Mouse (Mus musculus) bone marrow macrophage, adult 2 months (primary cell): Measurements from ENCODE around the gene Greb1. TPM values are rescaled to one million over a fixed set of nuclear protein-coding genes. Genes with fewer than 3 reads are reported as not detected.

Experiments
- H3K27ac ChIP-seq: 2 replicates; pipeline ENCODE4 v1.5.1; 2012; ENCODE audit warnings: low read depth, low read length; ENCODE audit not compliant: insufficient read depth
- H3K4me1 ChIP-seq: 2 replicates; pipeline ENCODE4 v1.6.1; 2012; ENCODE audit warnings: low read length; ENCODE audit not compliant: control insufficient read depth, insufficient read depth
- H3K4me3 ChIP-seq: 2 replicates; pipeline ENCODE4 v1.5.1; 2012; ENCODE audit warnings: mild to moderate bottlenecking, low read length, moderate library complexity; ENCODE audit not compliant: insufficient read depth
- CTCF ChIP-seq: IDR thresholded peaks from 2 replicates; pipeline ENCODE4 v1.5.1; 2012; ENCODE audit warnings: low read depth, mild to moderate bottlenecking, low read length, moderate library complexity
- POLR2A ChIP-seq: IDR thresholded peaks from 2 replicates; pipeline ENCODE4 v1.6.1; 2012; ENCODE audit warnings: mild to moderate bottlenecking, low read depth, low read length, borderline replicate concordance
- polyA plus RNA-seq: library from polyadenylated mRNA; stranded (reverse); fragments of >200 nt; gene quantifications from 2 replicates; pipeline ENCODE4 v1.2.4, GENCODE M21; 2012; ENCODE audit not compliant: missing spikeins, insufficient read depth, insufficient read length

The Greb1 gene
- polyA plus RNA-seq, result not detected in 2 replicates

- H3K4me3 ChIP-seq, result peak within 1 kb of the TSS; percentile 38
- TF ChIP-seq POLR2A (no peak), CTCF (no peak)
These were observed at the start of gene Greb1 for GRCm38 (mm10) chr12:16800259-16800958. Gene Greb1, minus strand, starts transcription at chr12:16800886.

DNA sequence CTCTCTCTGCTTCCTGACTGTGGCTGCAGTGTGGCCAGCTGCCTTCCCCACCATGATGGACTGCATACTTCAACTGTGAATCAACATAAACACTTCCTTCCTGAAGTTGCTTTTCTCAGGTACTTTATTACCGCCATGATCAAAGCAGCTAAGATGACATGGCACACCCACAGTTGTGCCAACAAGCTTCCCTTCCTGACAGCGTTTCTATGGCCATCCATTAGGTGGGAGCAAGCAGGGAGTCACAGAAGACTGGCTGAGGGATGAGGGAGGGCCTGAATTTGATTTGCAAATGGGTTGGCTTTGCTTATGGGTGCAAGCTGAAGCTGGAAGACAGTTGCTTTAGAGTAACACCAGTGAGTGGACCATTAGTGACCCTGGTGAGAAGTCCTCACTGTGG, 49.1 kb upstream of the Greb1 start:
- Histone ChIP-seq H3K4me3 (no peak overlapping the region), H3K27ac (no peak overlapping the region), H3K4me1 (peaks cover 22% of the 10 kb centered on the region)
- TF ChIP-seq CTCF (no peak), POLR2A (no peak)

More at GRCm38 (mm10) chr12:16800259-16800958, at the start of gene Greb1:
- no peaks in the 10 kb centered on the region for H3K4me1 ChIP-seq
- no peak within 1 kb of the TSS for H3K27ac ChIP-seq

DNA sequence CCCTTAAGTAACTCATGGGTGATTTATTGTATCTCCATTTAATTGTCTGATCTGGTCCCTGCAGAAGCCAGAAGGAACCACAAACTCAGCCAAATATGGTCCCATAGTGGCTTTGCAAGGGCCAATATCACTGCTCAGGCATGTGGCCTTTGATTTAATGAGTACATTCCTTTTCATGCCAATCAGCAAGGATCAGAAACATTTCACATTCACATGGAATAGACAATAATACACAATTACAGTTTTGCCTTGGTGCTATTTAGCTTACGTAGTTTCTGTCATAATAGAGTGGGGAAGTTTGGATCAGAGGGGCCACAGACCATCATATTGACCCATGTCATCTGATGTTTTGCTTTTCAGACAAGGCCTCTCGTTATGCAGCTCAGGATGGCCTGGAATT, 47.8 kb upstream of the Greb1 start:
- Histone ChIP-seq H3K27ac (no peak overlapping the region), H3K4me3 (no peak overlapping the region), H3K4me1 (peaks cover 18% of the 10 kb centered on the region)
- TF ChIP-seq POLR2A (no peak), CTCF (no peak)

DNA sequence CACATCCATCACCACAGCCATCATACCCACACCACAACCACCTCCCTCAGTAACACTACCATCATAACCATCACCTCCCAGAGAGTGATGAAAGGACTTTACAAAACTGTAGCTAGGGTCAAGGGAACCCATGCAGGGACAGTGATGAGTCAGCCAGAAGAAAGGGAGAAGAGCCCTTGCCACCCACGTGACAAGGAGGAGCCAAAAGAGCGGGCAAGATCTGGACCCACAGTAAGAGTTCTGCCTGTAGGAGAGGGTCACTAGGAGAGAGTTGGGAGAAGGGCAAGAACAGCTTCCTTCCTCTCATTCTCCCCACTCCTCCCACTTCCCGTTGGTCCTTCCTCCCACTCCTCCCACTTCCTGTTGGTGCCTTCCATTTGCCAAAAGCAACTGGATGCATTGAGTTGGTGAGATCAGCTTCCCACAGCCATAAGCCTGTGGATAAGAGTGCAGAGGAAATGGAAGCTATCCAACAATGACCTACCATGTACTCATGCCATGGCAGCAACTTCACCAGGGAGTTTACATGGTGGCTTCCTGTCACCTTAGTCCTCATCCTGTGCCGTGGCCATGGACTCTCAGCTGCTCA, 46.6 kb upstream of the Greb1 start:
- Histone ChIP-seq H3K4me1 (peaks cover 15% of the 10 kb centered on the region), H3K4me3 (no peak overlapping the region), H3K27ac (0 out of 2 replicates have a peak overlapping the region, but pooled peaks have one; percentile 10)
- TF ChIP-seq POLR2A, result no peak
- TF ChIP-seq CTCF, result no peak

DNA sequence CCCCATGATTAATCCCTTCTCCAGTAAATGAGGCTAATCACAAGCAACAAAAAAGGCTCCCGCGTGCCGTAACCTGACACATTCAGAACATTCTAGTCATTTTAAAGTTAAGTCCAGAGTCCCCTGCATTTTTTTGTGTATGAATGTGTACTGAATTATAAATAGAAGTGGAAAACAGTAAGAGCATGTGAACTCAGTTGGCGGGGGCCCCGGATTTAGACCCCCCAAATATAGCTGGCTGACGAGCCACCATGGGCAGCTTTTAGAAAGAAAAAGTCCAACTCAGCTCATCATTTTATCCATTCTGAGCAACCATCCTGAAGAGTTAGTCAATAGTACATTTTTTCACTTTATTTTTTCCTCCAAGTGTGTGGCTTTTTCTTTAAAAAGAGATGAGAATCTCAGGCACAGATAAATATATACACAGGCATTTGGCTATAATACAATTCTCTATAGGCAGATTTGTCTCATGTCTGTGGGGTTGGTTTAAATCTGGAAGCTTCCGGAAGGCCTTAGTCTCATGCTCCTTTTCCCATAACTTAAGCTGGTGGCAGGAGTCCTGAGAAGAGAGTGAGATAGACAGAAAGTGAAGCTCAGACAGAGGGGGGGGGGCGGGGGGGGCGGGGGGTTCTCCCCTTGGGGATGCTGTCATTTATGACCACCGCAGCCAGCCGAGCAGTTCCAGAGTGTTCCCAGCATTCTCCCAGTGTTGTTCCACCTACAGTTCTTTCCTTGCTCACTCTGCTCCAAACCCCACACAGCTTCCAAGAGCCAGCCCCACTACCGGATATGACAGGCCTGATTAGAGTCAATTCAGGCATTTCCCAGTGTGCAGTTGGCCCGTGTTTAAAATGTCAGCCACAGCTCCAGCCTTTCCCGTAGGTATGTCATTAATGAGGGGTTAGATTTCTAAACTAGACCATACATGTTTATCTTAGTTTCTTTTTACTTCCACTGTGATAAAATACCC, 44.2 kb upstream of the Greb1 start:
- Histone ChIP-seq H3K27ac (no peak overlapping the region), H3K4me3 (no peak overlapping the region), H3K4me1 (peaks cover 10% of the 10 kb centered on the region)
- TF ChIP-seq POLR2A, result no peak

DNA sequence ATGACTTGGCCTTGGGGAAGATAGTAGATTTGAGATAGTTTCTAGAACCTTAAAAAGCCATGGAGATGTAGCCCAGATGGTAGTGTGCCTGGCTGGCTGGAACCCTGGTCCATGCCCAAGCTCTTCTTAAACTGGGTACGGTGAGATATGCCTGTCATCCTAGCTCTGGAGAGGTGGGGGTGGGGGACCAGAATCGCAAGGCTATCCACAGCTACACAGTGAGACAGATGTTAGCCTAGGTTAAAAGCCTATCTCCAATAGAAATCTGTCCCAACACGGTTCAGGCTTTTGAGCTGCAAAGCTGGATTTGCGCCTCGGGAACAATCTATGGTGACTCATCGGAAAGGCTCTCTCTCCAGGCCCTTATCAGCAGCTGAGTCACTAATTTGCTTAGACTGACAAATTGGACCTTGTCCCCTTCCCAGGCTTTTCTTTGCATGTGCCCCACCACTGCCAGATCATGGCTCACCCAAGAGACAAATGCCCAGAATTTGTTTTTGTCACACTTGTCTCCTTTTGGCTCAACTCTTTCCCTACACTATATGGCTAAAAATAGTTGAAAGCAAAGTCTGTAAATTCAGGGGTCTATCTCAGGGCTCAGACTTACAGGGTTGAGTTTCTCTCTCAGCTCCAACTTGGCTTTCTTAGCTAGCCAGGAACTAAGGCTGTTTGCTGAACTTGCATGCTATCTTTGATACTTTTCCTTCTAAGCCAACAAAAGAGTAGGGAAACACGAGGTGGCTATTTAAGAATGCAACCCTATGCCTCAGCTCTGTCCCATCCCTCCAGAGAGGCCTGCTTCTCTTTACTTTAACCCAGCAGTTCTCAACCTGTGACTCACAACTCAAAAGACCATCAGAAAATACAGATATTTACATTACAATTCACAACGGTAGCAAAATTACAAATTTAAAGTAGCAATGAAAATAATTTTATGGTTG, 40.4 kb upstream of the Greb1 start:
- Histone ChIP-seq H3K27ac (no peak overlapping the region), H3K4me1 (no peaks in the 10 kb centered on the region), H3K4me3 (no peak overlapping the region)
- no peak for TF ChIP-seq POLR2A
- TF ChIP-seq CTCF, result no peak

DNA sequence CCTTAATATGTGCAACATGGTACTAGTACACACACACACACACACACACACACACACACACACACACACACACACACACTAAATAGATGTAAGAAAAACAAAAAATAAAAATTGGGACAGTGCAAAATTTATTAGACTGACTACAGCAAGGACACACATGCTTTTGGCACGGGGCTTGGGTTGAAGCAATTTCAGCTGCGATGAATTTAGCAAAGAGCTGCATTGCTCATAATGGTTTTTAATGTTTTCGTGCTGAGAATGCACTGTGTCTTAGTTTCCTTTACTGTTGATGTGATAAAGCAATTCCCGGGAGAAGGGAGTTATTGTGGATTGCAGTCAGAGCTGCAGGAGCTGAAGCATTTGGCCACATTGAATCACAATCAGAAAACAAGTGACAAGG, 37.1 kb upstream of the Greb1 start:
- TF ChIP-seq POLR2A (no peak), CTCF (no peak)

GRCm38 (mm10) chr12:16836188-16836587, 35.5 kb upstream of the Greb1 start:
- no peak for TF ChIP-seq POLR2A
- TF ChIP-seq CTCF, result no peak
- Histone ChIP-seq H3K4me3 (no peak overlapping the region), H3K27ac (no peak overlapping the region), H3K4me1 (no peaks in the 10 kb centered on the region)

More for the DNA sequence above, 37.1 kb upstream of the Greb1 start:
- H3K27ac ChIP-seq, result no peak overlapping the region
- no peak overlapping the region for H3K4me3 ChIP-seq
- H3K4me1 ChIP-seq, result no peaks in the 10 kb centered on the region

- Histone ChIP-seq H3K4me3 (no peak overlapping the region), H3K27ac (no peak overlapping the region), H3K4me1 (no peaks in the 10 kb centered on the region)
- TF ChIP-seq CTCF (no peak), POLR2A (no peak)
These were observed 34.0 kb upstream of the Greb1 start for GRCm38 (mm10) chr12:16834701-16835100.
